Mouse (Mus musculus): Measurements from ENCODE around the gene Spsb1.
A peak's percentile ranks its signal among the peaks of the same experiment; 100 is the strongest.

The Spsb1 gene

DNA sequence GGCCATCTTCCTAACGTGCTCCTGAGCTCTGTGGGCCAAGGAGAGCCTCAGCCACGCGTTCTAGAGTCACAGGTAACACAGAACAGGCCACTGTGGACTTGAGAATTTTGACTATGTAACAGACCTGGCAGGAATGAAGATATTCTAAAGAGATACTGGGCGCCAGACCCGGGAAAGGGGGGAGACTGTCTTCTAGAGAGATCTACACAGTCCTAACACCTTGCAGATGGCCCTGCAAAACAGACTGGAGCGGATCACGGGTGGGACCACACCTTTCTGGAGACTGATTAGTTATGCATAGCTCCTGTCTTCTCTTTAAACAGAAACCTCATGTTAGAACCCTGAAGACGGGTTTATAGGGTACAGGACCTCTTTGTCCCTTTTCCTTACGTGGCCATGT, 100.1 kb downstream of the Spsb1 start:
- no peak for DNase-seq

DNA sequence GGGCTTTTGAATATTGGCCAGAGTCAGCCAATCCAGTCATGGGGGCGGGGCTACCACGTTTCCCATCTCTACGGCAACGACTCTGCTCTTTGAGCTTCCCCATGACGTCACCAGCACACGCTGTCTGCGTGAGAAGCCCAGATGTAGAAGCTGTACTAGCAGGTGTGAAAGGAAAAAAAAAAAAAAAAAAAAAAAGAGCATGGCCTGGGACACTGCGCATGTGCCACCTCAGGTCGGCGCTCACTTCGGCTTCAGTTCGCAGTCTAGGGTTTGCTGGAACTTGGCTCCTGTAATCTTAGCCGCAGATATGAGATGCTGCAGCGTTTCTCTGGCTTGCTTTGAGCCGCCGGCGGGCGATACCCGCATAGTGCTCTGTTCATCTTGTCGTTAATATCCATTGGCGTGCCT, 100.5 kb downstream of the Spsb1 start:
- DNase-seq = peak; percentile 76 to 79

DNA sequence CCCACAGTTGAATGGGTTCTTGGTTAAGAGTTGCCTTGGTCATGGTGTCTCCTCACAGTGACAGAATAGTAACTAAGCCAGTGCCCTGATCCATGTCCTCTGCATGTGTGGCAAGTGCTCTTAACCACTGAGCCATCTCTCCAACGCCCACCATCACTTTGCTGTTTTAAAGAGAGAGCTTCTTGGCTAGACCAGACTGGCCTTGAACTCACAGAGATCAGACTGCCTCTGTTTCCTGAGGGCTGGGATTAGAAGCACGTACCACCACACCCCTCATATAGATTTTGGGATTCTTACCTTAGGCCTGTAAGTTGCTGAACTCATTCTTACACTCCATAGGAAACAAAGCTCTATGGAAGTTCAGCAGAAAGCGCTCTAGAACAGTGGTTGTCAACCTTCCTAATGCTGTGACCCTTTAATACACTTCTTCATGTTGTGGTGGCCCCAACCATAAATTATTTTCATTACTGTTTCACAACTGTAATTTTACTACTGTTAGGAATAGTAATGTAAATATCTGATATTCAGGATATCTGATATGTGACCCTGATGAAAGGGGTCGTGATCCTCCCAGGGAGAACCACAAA, 101.1 kb downstream of the Spsb1 start:
- no peak for DNase-seq

DNA sequence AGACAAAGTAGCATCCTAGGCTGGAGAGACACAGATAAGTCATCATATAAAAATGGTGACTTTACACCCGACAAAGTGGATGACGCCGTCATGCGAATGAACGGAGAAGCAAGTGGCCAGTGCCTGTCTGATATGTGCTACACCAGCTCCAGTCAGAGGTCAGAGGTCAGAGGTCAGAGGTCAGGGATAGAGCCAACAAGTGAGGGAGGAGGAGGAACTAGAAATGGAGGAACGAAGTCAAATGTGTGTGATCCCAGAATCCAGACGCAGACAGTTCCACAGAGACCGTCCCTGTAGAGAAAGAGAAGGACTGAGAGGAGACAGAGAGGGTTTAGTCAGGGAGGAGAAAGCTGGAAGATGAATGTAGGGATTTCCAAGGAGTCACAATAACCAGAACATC, 103.3 kb downstream of the Spsb1 start:
- no peak for DNase-seq

DNA sequence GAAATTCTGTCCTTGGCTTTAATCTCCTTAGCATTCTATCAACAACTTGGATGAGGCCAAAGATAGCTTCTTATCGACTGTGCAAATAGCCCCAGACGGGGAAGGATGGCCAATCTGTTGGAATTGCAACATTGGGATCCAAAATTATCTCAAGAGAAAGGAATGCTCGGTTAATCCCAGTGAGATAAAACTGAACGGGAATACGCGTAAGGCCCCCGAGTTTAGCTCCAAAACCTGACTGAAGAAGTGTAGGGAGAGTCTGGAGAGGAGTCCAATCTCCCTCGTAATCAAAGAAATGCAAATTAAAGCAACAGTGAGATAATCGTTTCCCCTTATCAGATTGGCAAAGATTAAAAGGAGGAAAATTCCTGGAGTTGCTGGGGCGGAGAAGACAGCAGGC, 104.2 kb downstream of the Spsb1 start:
- no peak for DNase-seq

DNA sequence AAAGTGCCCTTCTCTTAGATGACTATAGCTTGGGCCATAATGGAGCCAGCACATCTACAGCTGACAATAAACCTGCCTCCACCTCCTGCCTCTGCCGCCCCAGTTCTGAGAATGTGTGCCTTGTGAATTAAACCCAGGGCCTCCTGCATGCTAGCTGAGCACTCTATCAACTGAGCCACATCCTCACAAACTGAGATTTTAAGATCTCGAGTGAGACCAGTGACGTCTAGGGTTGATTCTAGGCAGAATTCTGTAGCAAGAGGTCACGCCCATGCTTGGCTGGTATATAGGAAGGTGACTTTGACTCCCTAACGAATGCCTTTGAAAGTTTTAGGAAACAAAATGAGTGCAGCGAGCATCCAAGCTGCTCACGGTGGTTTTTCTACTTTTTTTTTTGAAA, 104.8 kb downstream of the Spsb1 start:
- no peak for DNase-seq

DNA sequence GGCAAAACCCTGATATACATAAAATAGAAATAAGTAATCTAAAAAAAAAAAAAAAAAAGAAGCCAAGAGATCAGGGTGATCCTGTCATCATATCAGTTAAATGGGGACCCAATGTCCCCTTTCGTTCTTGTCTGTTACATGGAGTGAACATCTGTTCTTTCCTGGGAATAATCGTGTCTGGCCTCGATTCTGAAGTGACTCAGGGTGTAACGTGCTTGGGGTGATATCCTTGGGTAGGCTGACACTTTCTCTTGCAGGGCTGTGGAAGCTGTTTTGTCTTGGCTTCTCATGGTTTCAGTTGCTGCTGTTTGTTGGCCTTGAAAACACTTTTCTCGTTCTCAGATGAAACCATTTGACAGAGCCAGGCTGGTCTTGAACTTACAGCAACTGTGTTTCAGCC, 105.8 kb downstream of the Spsb1 start:
- DNase-seq = no peak

DNA sequence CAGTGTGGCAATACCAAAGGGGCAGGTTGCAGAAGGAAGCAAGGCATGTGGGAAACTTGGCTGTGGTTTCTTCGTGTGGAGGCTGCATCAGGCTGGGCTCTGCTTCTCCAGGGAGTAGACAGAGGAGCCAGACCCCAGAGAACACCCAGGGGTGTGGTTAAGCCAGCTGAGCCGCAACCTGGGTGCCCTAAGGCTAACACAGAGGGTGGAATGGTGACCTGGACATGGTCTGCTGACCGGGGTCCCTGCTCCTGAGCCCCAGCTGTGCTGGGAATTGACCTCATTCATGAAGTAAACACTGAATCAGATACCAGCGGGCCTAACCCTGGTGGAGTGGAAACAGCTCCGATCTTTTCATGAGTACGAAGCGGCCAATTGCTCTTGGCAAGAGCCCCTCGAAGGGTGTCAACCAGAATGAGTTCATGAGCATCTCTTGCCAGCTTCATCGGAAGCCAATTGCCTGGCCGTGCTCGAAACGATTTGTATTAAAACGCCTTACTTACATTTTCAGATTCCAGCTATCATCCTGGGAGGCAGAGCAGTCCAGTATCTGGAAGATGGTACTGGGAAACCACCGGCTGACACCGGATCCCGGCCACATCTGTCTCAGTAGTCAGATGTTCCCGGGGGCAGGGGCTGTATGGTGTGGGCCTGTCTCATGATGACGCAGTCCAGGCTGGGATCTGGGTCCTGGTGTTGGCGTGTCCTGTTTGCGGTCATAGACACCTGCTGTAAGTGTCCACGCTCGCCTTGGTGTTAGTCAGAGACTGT, 107.8 kb downstream of the Spsb1 start:
- DNase-seq = peak; percentile 63 to 67
